Mouse (Mus musculus): ENCODE results near the gene Phc2.

- TF ChIP-seq GATA1 (IDR thresholded peaks at IDR 0.05; ENCODE audit: borderline replicate concordance, low read length) (no peak), FLI1 (IDR thresholded peaks at IDR 0.05; ENCODE audit: low read length) (no peak)
Measured at GRCm38 (mm10) chr4:128729033-128729708, 74.7 kb downstream of the Phc2 start.

Data from megakaryocyte, embryonic 14.5 days (primary cell).